Mouse (Mus musculus) myocyte (in vitro differentiated cells): ENCODE results near the gene Grk5.

ENCODE experiments used
- CEBPB ChIP-seq: IDR thresholded peaks from 2 replicates; pipeline ENCODE4 v1.6.1; 2011; ENCODE audit warnings: mild to moderate bottlenecking, moderate library complexity; ENCODE audit not compliant: poor library complexity, insufficient read depth, severe bottlenecking
- MYOD1 ChIP-seq, 3 experiments: IDR thresholded peaks; one replicate each; pipeline ENCODE4 v1.6.1; 2011; ENCODE audit warnings: control low read depth in 2 of 3, low read depth in 2 of 3, mild to moderate bottlenecking in 2 of 3, moderate library complexity in 1 of 3; ENCODE audit not compliant: insufficient read length in 2 of 3, control insufficient read depth in 1 of 3
- POLR2A ChIP-seq: IDR thresholded peaks from one replicate; pipeline ENCODE4 v1.6.1; 2011; ENCODE audit warnings: low read depth, mild to moderate bottlenecking, control low read depth, moderate library complexity; ENCODE audit not compliant: insufficient read length
- POLR2AphosphoS2 ChIP-seq: IDR thresholded peaks from one replicate; pipeline ENCODE4 v1.6.1; 2011; ENCODE audit warnings: low read depth, control low read depth; ENCODE audit not compliant: insufficient read length

GRCm38 (mm10) chr19:60915236-60915635, 25.7 kb downstream of the Grk5 start:
- TF ChIP-seq POLR2AphosphoS2 (no peak), POLR2A (no peak), MYOD1 (IDR thresholded peaks at IDR 0.05; ENCODE audit: control insufficient read depth in 1 of 3, insufficient read length in 2 of 3, low read depth in 2 of 3) (no peak), CEBPB (no peak)
